Mouse (Mus musculus) heart, postnatal 0 days (tissue): ENCODE data around the gene Zc3hav1. TPM values are rescaled to one million over a fixed set of nuclear protein-coding genes. Genes with fewer than 3 reads are reported as not detected.

Source experiments
- ATAC-seq: fragments of 200-750 bp; cut with Nextera tagmentation; 2 replicates; pipeline ENCODE4 v1.8.0; 2017; ENCODE audit warnings: low read depth, moderate number of reproducible peaks, moderate library complexity; ENCODE audit not compliant: insufficient read depth
- DNase-seq: peaks from one replicate; pipeline ENCODE4 v3.0.0-alpha.2; 2016; ENCODE audit warnings: low spot score
- H3K27ac ChIP-seq: fragments of 300-500 bp; sonication (generic); 2 replicates; pipeline ENCODE4 v1.5.1; 2014; ENCODE audit warnings: low read depth, mild to moderate bottlenecking
- H3K27me3 ChIP-seq: fragments of 300-500 bp; sonication (generic); 2 replicates; pipeline ENCODE4 v1.6.1; 2014; ENCODE audit warnings: low read length, mixed read lengths; ENCODE audit not compliant: control insufficient read depth, insufficient read depth
- H3K36me3 ChIP-seq: fragments of 300-500 bp; sonication (generic); replicated peaks from 2 replicates; pipeline ENCODE4 v1.6.1; 2014; ENCODE audit warnings: low read length, mixed read lengths; ENCODE audit not compliant: control insufficient read depth, insufficient read depth
- H3K4me1 ChIP-seq: fragments of 300-500 bp; sonication (generic); 2 replicates; pipeline ENCODE4 v1.6.1; 2014; ENCODE audit warnings: antibody characterized with exemption; ENCODE audit not compliant: control insufficient read depth, insufficient read depth
- H3K4me2 ChIP-seq: fragments of 300-500 bp; sonication (generic); 2 replicates; pipeline ENCODE4 v1.6.1; 2014; ENCODE audit warnings: low read depth, mild to moderate bottlenecking, low read length, moderate library complexity
- H3K4me3 ChIP-seq: fragments of 300-500 bp; sonication (generic); 2 replicates; pipeline ENCODE4 v1.5.1; 2014; ENCODE audit warnings: low read depth, low read length
- H3K9ac ChIP-seq: fragments of 300-500 bp; sonication (generic); replicated peaks from 2 replicates; pipeline ENCODE4 v1.6.1; 2014; ENCODE audit warnings: low read depth, low read length, mixed read lengths
- H3K9me3 ChIP-seq: fragments of 300-500 bp; sonication (generic); replicated peaks from 2 replicates; pipeline ENCODE4 v1.6.1; 2016; ENCODE audit warnings: low read length; ENCODE audit not compliant: control insufficient read depth
- CTCF ChIP-seq: IDR thresholded peaks from 2 replicates; pipeline ENCODE4 v1.5.1; 2016; ENCODE audit warnings: antibody characterized with exemption, control low read depth, low read depth
- EP300 ChIP-seq: IDR thresholded peaks from 2 replicates; pipeline ENCODE4 v1.6.1; 2016; ENCODE audit warnings: antibody characterized with exemption, low read depth
- WGBS: fragments of 180-500 bp; shearing (Covaris S2); extraction: QIAGEN DNeasy Blood & Tissue Kit; methylation state at CpG from one replicate; pipeline ENCODE4 v1.1.7; 2014; 5-methylcytosine and 5-hydroxymethylcytosine counted together
- polyA plus RNA-seq: library from polyadenylated mRNA; unstranded; fragments of >200 nt; fragmentation: Nextera tagmentation; extraction: Ambion mirVana; gene quantifications from 2 replicates; pipeline ENCODE4 v1.2.1, GENCODE M21; 2015
- total RNA-seq: library from RNA; depleted of rRNA; stranded (reverse); fragments of >200 nt; gene quantifications from 2 replicates; pipeline ENCODE4 v1.2.3, GENCODE M21; 2014; ENCODE audit warnings: low replicate concordance

Zc3hav1 gene
- total and polyA plus RNA-seq, 2 experiments from 2014 or later: 9.1 to 19.2 TPM

GRCm38 (mm10) chr6:38298246-38298635 is 56.2 kb downstream of the Zc3hav1 start:
- ATAC-seq: 0 out of 2 replicates have a peak, but pooled peaks have one; percentile 3
- WGBS: 2% methylated on average over 10 of the region's 10 CpGs

DNA sequence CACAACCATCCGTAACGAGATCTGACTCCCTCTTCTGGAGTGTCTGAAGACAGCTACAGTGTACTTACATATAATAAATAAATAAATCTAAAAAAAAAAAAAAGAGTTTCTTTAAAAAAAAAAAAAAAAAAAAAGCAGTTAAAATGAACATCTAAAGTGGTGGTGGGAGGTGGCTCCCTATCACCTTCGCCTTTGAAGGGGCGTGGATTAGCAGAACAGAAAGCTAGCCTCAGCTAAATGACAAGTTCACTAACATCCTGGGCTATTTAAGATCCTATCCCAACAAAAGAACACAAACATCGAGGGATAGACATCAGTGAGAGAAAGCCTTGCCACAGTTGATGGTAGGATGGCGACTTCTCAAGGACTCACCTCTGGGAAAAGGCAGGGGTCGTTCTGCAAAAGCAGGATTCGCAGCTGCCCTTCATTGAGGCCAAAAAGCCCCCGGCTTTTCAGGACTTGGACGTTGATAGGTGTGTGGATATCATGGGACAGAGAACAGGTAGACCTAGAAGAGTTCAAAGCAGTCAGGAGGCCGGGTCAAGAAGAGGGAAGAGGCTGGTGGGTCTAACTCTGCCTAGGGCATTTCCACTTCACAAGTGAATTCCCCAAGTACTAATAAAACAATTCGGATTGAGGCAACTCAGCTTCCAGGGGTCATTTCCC is 56.7 kb downstream of the Zc3hav1 start:
- H3K4me2 ChIP-seq: peak overlapping the region; percentile 78
- ATAC-seq: no peak

More at GRCm38 (mm10) chr6:38298246-38298635, 56.2 kb downstream of the Zc3hav1 start:
- H3K9me3 ChIP-seq: 0 out of 2 replicates have a peak, but pooled peaks cover 6% of the 10 kb centered on the region
- peak overlapping the region; percentile 98 for H3K4me3 ChIP-seq
- DNase-seq: peak; percentile 6
- H3K36me3 ChIP-seq: peaks cover 29% of the 10 kb centered on the region
- peak overlapping the region; percentile 93 for H3K27ac ChIP-seq
- TF ChIP-seq EP300 (no peak), CTCF (no peak)
- no peaks in the 10 kb centered on the region for H3K27me3 ChIP-seq
- H3K4me2 ChIP-seq: peak overlapping the region; percentile 78
- peak overlapping the region; percentile 89 for H3K9ac ChIP-seq
- H3K4me1 ChIP-seq: 0 out of 2 replicates have a peak, but pooled peaks cover 4% of the 10 kb centered on the region

GRCm38 (mm10) chr6:38293708-38294107 is 60.7 kb downstream of the Zc3hav1 start:
- DNase-seq (no peak), ATAC-seq (no peak)
- Histone ChIP-seq H3K4me2 (no peak overlapping the region), H3K27ac (no peak overlapping the region), H3K4me1 (0 out of 2 replicates have a peak, but pooled peaks cover 4% of the 10 kb centered on the region), H3K4me3 (no peak overlapping the region), H3K9me3 (no peaks in the 10 kb centered on the region), H3K27me3 (no peaks in the 10 kb centered on the region), H3K9ac (no peak overlapping the region), H3K36me3 (peaks cover 57% of the 10 kb centered on the region)
- WGBS: 73% methylated on average over 3 of the region's 3 CpGs
- no peak for TF ChIP-seq EP300
- no peak for TF ChIP-seq CTCF

More for the DNA sequence above, 56.7 kb downstream of the Zc3hav1 start:
- H3K27ac ChIP-seq: peak overlapping the region; percentile 93
- H3K9me3 ChIP-seq: 0 out of 2 replicates have a peak, but pooled peaks cover under 1% of the 10 kb centered on the region
- peak overlapping the region; percentile 98 for H3K4me3 ChIP-seq
- H3K27me3 ChIP-seq: no peaks in the 10 kb centered on the region
- peaks cover 34% of the 10 kb centered on the region for H3K36me3 ChIP-seq
- TF ChIP-seq CTCF (no peak), EP300 (no peak)
- WGBS: 48% methylated on average over 12 of the region's 12 CpGs
- H3K4me1 ChIP-seq: 0 out of 2 replicates have a peak, but pooled peaks cover 4% of the 10 kb centered on the region
- H3K9ac ChIP-seq: peak overlapping the region; percentile 89; the same call in 1 of the 2 replicates
- no peak for DNase-seq

GRCm38 (mm10) chr6:38292871-38293646 is 61.3 kb downstream of the Zc3hav1 start:
- Histone ChIP-seq H3K36me3 (peaks cover 57% of the 10 kb centered on the region), H3K9me3 (no peaks in the 10 kb centered on the region), H3K27ac (no peak overlapping the region), H3K27me3 (no peaks in the 10 kb centered on the region), H3K9ac (no peak overlapping the region), H3K4me2 (no peak overlapping the region), H3K4me3 (no peak overlapping the region), H3K4me1 (0 out of 2 replicates have a peak, but pooled peaks cover under 1% of the 10 kb centered on the region)
- ATAC-seq (no peak), DNase-seq (no peak)
- WGBS: 68% methylated on average over 11 of the region's 11 CpGs
- TF ChIP-seq EP300 (no peak), CTCF (no peak)

- over 99% methylated on average over 19 of the region's 19 CpGs for WGBS
- Histone ChIP-seq H3K36me3 (peaks cover 22% of the 10 kb centered on the region), H3K9me3 (peaks cover 6% of the 10 kb centered on the region; the same call in 1 of the 2 replicates), H3K4me1 (no peaks in the 10 kb centered on the region), H3K4me3 (no peak overlapping the region), H3K9ac (no peak overlapping the region), H3K4me2 (no peak overlapping the region), H3K27ac (no peak overlapping the region), H3K27me3 (no peaks in the 10 kb centered on the region)
- DNase-seq (no peak), ATAC-seq (no peak)
- no peak for TF ChIP-seq EP300
- no peak for TF ChIP-seq CTCF
These were observed 70.0 kb downstream of the Zc3hav1 start for GRCm38 (mm10) chr6:38284422-38284821.
